Mouse (Mus musculus): ENCODE data around the gene Gemin8. TPM values are rescaled to one million over a fixed set of nuclear protein-coding genes. Genes with fewer than 3 reads are reported as not detected.

The Gemin8 gene
- 10 to 100 TPM; 11.5 to 16.3 TPM for total RNA-seq (2021)
- long read RNA-seq, experiment 1, transcript Gemin8-201 (4 exons, 1,862 nt) = major isoform, 7 of 8 reads
- long read RNA-seq, experiment 1, partial matches to known transcripts = 0 of 8 reads
- long read RNA-seq, experiment 1, other reads (novel, unspliced or antisense) = 1 of 8 reads
- long read RNA-seq, experiment 2, transcript Gemin8-201 (4 exons, 1,862 nt) = major isoform, 7 of 11 reads
- long read RNA-seq, experiment 2, partial matches to known transcripts = 0 of 11 reads
- long read RNA-seq, experiment 2, other reads (novel, unspliced or antisense) = 4 of 11 reads

GRCm38 (mm10) chrX:166169892-166170799 is at the start of gene Gemin8:
Gemin8 (plus strand) TSS chrX:166170454.
- DNase-seq (ENCODE audit: low spot score in 2 of 2) = peak; percentile 93 to 94

- no peak for DNase-seq (ENCODE audit: low spot score in 2 of 2)
Measured at GRCm38 (mm10) chrX:166147158-166147846, 23.0 kb upstream of the Gemin8 start.

GRCm38 (mm10) chrX:166162773-166163172 is 7.5 kb upstream of the Gemin8 start:
- DNase-seq (ENCODE audit: low spot score in 2 of 2) = no peak

GRCm38 (mm10) chrX:166167307-166167706 is 2.9 kb upstream of the Gemin8 start:
- DNase-seq (ENCODE audit: low spot score in 2 of 2) = peak; percentile 41 to 49

- DNase-seq (ENCODE audit: low spot score in 2 of 2) = no peak
Measured at GRCm38 (mm10) chrX:166167923-166168322, 2.3 kb upstream of the Gemin8 start.

- no peak for DNase-seq (ENCODE audit: low spot score in 2 of 2)
Measured at GRCm38 (mm10) chrX:166170800-166171738, 815 bp downstream of the Gemin8 start.

GRCm38 (mm10) chrX:166172041-166172440 is 1.8 kb downstream of the Gemin8 start:
- no peak for DNase-seq (ENCODE audit: low spot score in 2 of 2)

GRCm38 (mm10) chrX:166172661-166173060 is 2.4 kb downstream of the Gemin8 start:
- DNase-seq (ENCODE audit: low spot score in 2 of 2) = no peak

- DNase-seq (ENCODE audit: low spot score in 2 of 2) = peak in 1 of 2 experiments; percentile 34
Measured at GRCm38 (mm10) chrX:166173796-166174195, 3.5 kb downstream of the Gemin8 start.

- no peak for DNase-seq (ENCODE audit: low spot score in 2 of 2)
Measured at GRCm38 (mm10) chrX:166177929-166178328, 7.7 kb downstream of the Gemin8 start.

- DNase-seq (ENCODE audit: low spot score in 2 of 2) = no peak
Measured at GRCm38 (mm10) chrX:166183094-166183493, 12.8 kb downstream of the Gemin8 start.

GRCm38 (mm10) chrX:166185327-166185913 is 15.2 kb downstream of the Gemin8 start:
- no peak for DNase-seq (ENCODE audit: low spot score in 2 of 2)

- no peak for DNase-seq (ENCODE audit: low spot score in 2 of 2)
Measured at GRCm38 (mm10) chrX:166187803-166188202, 17.5 kb downstream of the Gemin8 start.

GRCm38 (mm10) chrX:166196327-166196726 is 26.1 kb downstream of the Gemin8 start:
- no peak for DNase-seq (ENCODE audit: low spot score in 2 of 2)

GRCm38 (mm10) chrX:166198266-166198665 is 28.0 kb downstream of the Gemin8 start:
- no peak for DNase-seq (ENCODE audit: low spot score in 2 of 2)

- DNase-seq (ENCODE audit: low spot score in 2 of 2) = no peak
Measured at GRCm38 (mm10) chrX:166199812-166200211, 29.6 kb downstream of the Gemin8 start.

- peak in 1 of 2 experiments; percentile 10 for DNase-seq (ENCODE audit: low spot score in 2 of 2)
Measured at GRCm38 (mm10) chrX:166214576-166214975, 44.3 kb downstream of the Gemin8 start.

GRCm38 (mm10) chrX:166216248-166216647 is 46.0 kb downstream of the Gemin8 start:
- no peak for DNase-seq (ENCODE audit: low spot score in 2 of 2)

GRCm38 (mm10) chrX:166216720-166217119 is 46.5 kb downstream of the Gemin8 start:
- DNase-seq (ENCODE audit: low spot score in 2 of 2) = peak; percentile 60 to 70

GRCm38 (mm10) chrX:166219331-166219730 is 49.1 kb downstream of the Gemin8 start:
- no peak for DNase-seq (ENCODE audit: low spot score in 2 of 2)

Measured in left cerebral cortex, adult 18-20 months (tissue).